Comparison of ENCODE assay signal across 10 mouse cellular contexts in genomic region chr17:31281830-31282686, GRCm38 (mm10). TPM values are rescaled to one million over a fixed set of nuclear protein-coding genes. Genes with fewer than 3 reads are reported as not detected.
DNase-seq lines count a peak whose midpoint lies in the region; ATAC-seq and TF ChIP-seq lines count a peak whose summit lies in the region.
"Had no signal": no experiment of that assay in that cellular context is flagged by ENCODE, and none has a peak within 500 bp of the region (broad histone marks: within the 10 kb centered on the region; RNA-seq: fewer than 3 reads in every experiment).

No protein-coding gene starts in this region.

- H3K4me3 ChIP-seq in intestine, postnatal 0 days (ENCODE audit: low read depth, low read length): no peak overlapping the region
- H3K4me3 ChIP-seq in intestine, embryonic 16.5 days (ENCODE audit: low read length): no peak overlapping the region
- H3K4me3 ChIP-seq in ES-Bruce4 (ENCODE audit: low read depth, low read length): no peak overlapping the region
- no peak overlapping the region for H3K4me3 ChIP-seq in bone marrow macrophage, adult 2 months (ENCODE audit: insufficient read depth, low read length)
- H3K4me3 ChIP-seq in midbrain, embryonic 13.5 days (replicated peaks): no peak overlapping the region
- H3K4me3 ChIP-seq in kidney, adult 2 months (ENCODE audit: insufficient read depth, low read depth, low read length): no peak overlapping the region

- no peaks in the 10 kb centered on the region for H3K4me1 ChIP-seq in intestine, postnatal 0 days (replicated peaks; ENCODE audit: control insufficient read depth, insufficient read depth, low read length)
- no peaks in the 10 kb centered on the region for H3K4me1 ChIP-seq in intestine, embryonic 16.5 days (ENCODE audit: control insufficient read depth, insufficient read depth, low read length)
- H3K4me1 ChIP-seq in ES-Bruce4 (ENCODE audit: control insufficient read depth, insufficient read depth, low read length): peaks cover 2% of the 10 kb centered on the region
- peaks cover 17% of the 10 kb centered on the region for H3K4me1 ChIP-seq in bone marrow macrophage, adult 2 months (ENCODE audit: control insufficient read depth, insufficient read depth, low read length)
- H3K4me1 ChIP-seq in midbrain, embryonic 13.5 days (replicated peaks): peaks cover 12% of the 10 kb centered on the region
- H3K4me1 ChIP-seq in kidney, adult 2 months (ENCODE audit: control insufficient read depth, insufficient read depth, low read length): no peaks in the 10 kb centered on the region

- TF ChIP-seq EP300 in ES-Bruce4 (IDR thresholded peaks at IDR 0.05; ENCODE audit: insufficient read depth, low read depth, low read length): no peak

- H3K27ac ChIP-seq in intestine, postnatal 0 days (ENCODE audit: low read depth, low read length): no peak overlapping the region
- H3K27ac ChIP-seq in intestine, embryonic 16.5 days (ENCODE audit: low read length): no peak overlapping the region
- no peak overlapping the region for H3K27ac ChIP-seq in ES-Bruce4 (ENCODE audit: insufficient read depth, low read length)
- no peak overlapping the region for H3K27ac ChIP-seq in bone marrow macrophage, adult 2 months (ENCODE audit: insufficient read depth, low read depth, low read length)
- H3K27ac ChIP-seq in midbrain, embryonic 13.5 days: 0 out of 2 replicates have a peak overlapping the region, but pooled peaks have one; percentile 7
- H3K27ac ChIP-seq in kidney, adult 2 months (ENCODE audit: insufficient read depth, low read depth, low read length): no peak overlapping the region

- H3K9ac ChIP-seq in intestine, postnatal 0 days (ENCODE audit: low read depth, low read length): no peak overlapping the region
- H3K9ac ChIP-seq in intestine, embryonic 16.5 days (ENCODE audit: low read depth, low read length): no peak overlapping the region
- H3K9ac ChIP-seq in ES-Bruce4 (ENCODE audit: low read depth, poor library complexity, severe bottlenecking): peak overlapping the region; percentile 45; the same call in 1 of the 2 replicates
- H3K9ac ChIP-seq in midbrain, embryonic 13.5 days (replicated peaks): no peak overlapping the region

- H3K36me3 ChIP-seq in intestine, postnatal 0 days (ENCODE audit: control insufficient read depth, insufficient read depth): no peaks in the 10 kb centered on the region
- H3K36me3 ChIP-seq in intestine, embryonic 16.5 days (ENCODE audit: control insufficient read depth, insufficient read depth, low read length): no peaks in the 10 kb centered on the region
- H3K36me3 ChIP-seq in ES-Bruce4 (ENCODE audit: control insufficient read depth, insufficient read depth, low read length, poor library complexity, severe bottlenecking): no peaks in the 10 kb centered on the region
- no peaks in the 10 kb centered on the region for H3K36me3 ChIP-seq in midbrain, embryonic 13.5 days
- H3K36me3 ChIP-seq in kidney, adult 2 months (ENCODE audit: control insufficient read depth, insufficient read depth, low read length): no peaks in the 10 kb centered on the region

- no peaks in the 10 kb centered on the region for H3K9me3 ChIP-seq in intestine, postnatal 0 days (ENCODE audit: control insufficient read depth)
- no peaks in the 10 kb centered on the region for H3K9me3 ChIP-seq in intestine, embryonic 16.5 days (ENCODE audit: control insufficient read depth, low read length)
- H3K9me3 ChIP-seq in ES-Bruce4 (replicated peaks; ENCODE audit: control insufficient read depth, insufficient read depth, low read length, poor library complexity, severe bottlenecking): no peaks in the 10 kb centered on the region
- no peaks in the 10 kb centered on the region for H3K9me3 ChIP-seq in midbrain, embryonic 13.5 days

- H3K4me2 ChIP-seq in intestine, postnatal 0 days (replicated peaks; ENCODE audit: low read depth): no peak overlapping the region
- no peak overlapping the region for H3K4me2 ChIP-seq in intestine, embryonic 16.5 days (ENCODE audit: low read depth, low read length)
- peak overlapping the region; percentile 26 for H3K4me2 ChIP-seq in midbrain, embryonic 13.5 days (replicated peaks)
- H3K4me2 ChIP-seq: heart, embryonic 11.5 days had no signal

- 51% methylated on average over 19 of the region's 19 CpGs for WGBS in intestine, postnatal 0 days
- 55% methylated on average over 19 of the region's 19 CpGs for WGBS in intestine, embryonic 16.5 days
- 32% methylated on average over 19 of the region's 19 CpGs for WGBS in midbrain, embryonic 13.5 days
- 60% methylated on average over 19 of the region's 19 CpGs for WGBS in kidney, adult 2 months

- H3K27me3 ChIP-seq in intestine, postnatal 0 days (replicated peaks; ENCODE audit: control insufficient read depth, insufficient read depth, low read length): no peaks in the 10 kb centered on the region
- no peaks in the 10 kb centered on the region for H3K27me3 ChIP-seq in intestine, embryonic 16.5 days (replicated peaks; ENCODE audit: control insufficient read depth, insufficient read depth, low read length)
- no peaks in the 10 kb centered on the region for H3K27me3 ChIP-seq in ES-Bruce4 (ENCODE audit: control insufficient read depth, insufficient read depth, low read length, poor library complexity, severe bottlenecking)
- H3K27me3 ChIP-seq in midbrain, embryonic 13.5 days: no peaks in the 10 kb centered on the region; the same call in 1 of the 2 replicates
- H3K27me3 ChIP-seq in kidney, adult 2 months (replicated peaks; ENCODE audit: control insufficient read depth, insufficient read depth, low read length): no peaks in the 10 kb centered on the region

- ATAC-seq in intestine, postnatal 0 days: no peak
- ATAC-seq in intestine, embryonic 16.5 days: no peak; the same call in 1 of the 2 replicates
- ATAC-seq in midbrain, embryonic 13.5 days: 0 out of 2 replicates have a peak, but pooled peaks have one; percentile 31

- DNase-seq in kidney, adult 2 months: no peak
- DNase-seq in right cerebral cortex, postnatal 36 days (ENCODE audit: low spot score in 2 of 2): no peak
- DNase-seq: embryo, embryonic 11 days; lung, adult 18-20 months had no signal

- peak; percentile 54 for TF ChIP-seq CTCF in intestine, postnatal 0 days (IDR thresholded peaks at IDR 0.05; ENCODE audit: low read depth)
- no peak for TF ChIP-seq CTCF in ES-Bruce4 (IDR thresholded peaks at IDR 0.05; ENCODE audit: low read depth, low read length)
- peak; percentile 17; the same call in 1 of the 2 replicates for TF ChIP-seq CTCF in bone marrow macrophage, adult 2 months (IDR thresholded peaks at IDR 0.05; ENCODE audit: low read depth, low read length)
- no peak for TF ChIP-seq CTCF in kidney, adult 2 months (conservative IDR thresholded peaks at IDR 0.05; ENCODE audit: insufficient read depth, insufficient read length, low read depth, low read length)

- no peak for TF ChIP-seq POLR2A in ES-Bruce4 (IDR thresholded peaks at IDR 0.05; ENCODE audit: insufficient read depth, low read length)
- TF ChIP-seq POLR2A in bone marrow macrophage, adult 2 months (IDR thresholded peaks at IDR 0.05; ENCODE audit: borderline replicate concordance, low read depth, low read length): no peak
- no peak for TF ChIP-seq POLR2A in kidney, adult 2 months (IDR thresholded peaks at IDR 0.05; ENCODE audit: low read depth, low read length)

RNA-seq across cellular contexts. Expression of gene Slc37a1, which starts 4.5 kb away (rescaled TPM):
- 16.5 and 17.1 TPM in 2 replicates for polyA plus RNA-seq in intestine, postnatal 0 days (2015; fragmentation: Nextera tagmentation; extraction: Ambion mirVana)
- 21.1 and 21.5 TPM in 2 replicates for polyA plus RNA-seq in intestine, embryonic 16.5 days (2015; fragmentation: Nextera tagmentation; extraction: Ambion mirVana)
- 13.4 and 14.6 TPM in 2 replicates for polyA plus RNA-seq in ES-Bruce4 (2011; ENCODE audit: insufficient read depth, insufficient read length, low read depth, missing spikeins)
- 7.5 and 11.6 TPM in 2 replicates for polyA plus RNA-seq in bone marrow macrophage, adult 2 months (2012; ENCODE audit: insufficient read depth, insufficient read length, missing spikeins)
- polyA plus RNA-seq in midbrain, embryonic 13.5 days (2015; fragmentation: Nextera tagmentation; extraction: Ambion mirVana): 11.4 and 17.4 TPM in 2 replicates
- 6.3 and 6.5 TPM in 2 replicates for polyA plus RNA-seq in kidney, adult 2 months (2012; rRNA removed)

RNA-seq across cellular contexts. Expression of gene Rsph1, which starts 4.9 kb away (rescaled TPM):
- 0.54 and 0.66 TPM in 2 replicates for polyA plus RNA-seq in intestine, postnatal 0 days (2015; fragmentation: Nextera tagmentation; extraction: Ambion mirVana)
- polyA plus RNA-seq in intestine, embryonic 16.5 days (2015; fragmentation: Nextera tagmentation; extraction: Ambion mirVana): 0.88 and 0.94 TPM in 2 replicates
- polyA plus RNA-seq in ES-Bruce4 (2011; ENCODE audit: insufficient read depth, insufficient read length, low read depth, missing spikeins): 11.3 and 11.5 TPM in 2 replicates
- polyA plus RNA-seq in bone marrow macrophage, adult 2 months (2012; ENCODE audit: insufficient read depth, insufficient read length, missing spikeins): not detected in 2 replicates
- polyA plus RNA-seq in midbrain, embryonic 13.5 days (2015; fragmentation: Nextera tagmentation; extraction: Ambion mirVana): 2.4 and 2.7 TPM in 2 replicates
- polyA plus RNA-seq in kidney, adult 2 months (2012; rRNA removed): 0.73 and 1.1 TPM in 2 replicates

Comparison
In these comparisons a context has a peak if more than half of its experiments do, and no peak if none do; other contexts are left out.
1. CTCF ChIP-seq: peak in intestine, postnatal 0 days (single experiment) and bone marrow macrophage, adult 2 months (single experiment); none in ES-Bruce4 (single experiment) and kidney, adult 2 months (single experiment).